Mouse (Mus musculus) intestine, embryonic 15.5 days (tissue): ENCODE measurements around the gene Cpsf4. TPM values are rescaled to one million over a fixed set of nuclear protein-coding genes. Genes with fewer than 3 reads are reported as not detected.
A peak's percentile ranks its signal among the peaks of the same experiment; 100 is the strongest.

Experiments
- ATAC-seq: fragments of 200-750 bp; cut with Nextera tagmentation; 2 replicates; pipeline ENCODE4 v1.8.0; 2017; ENCODE audit warnings: moderate TSS enrichment, moderate library complexity
- H3K27ac ChIP-seq: fragments of 300-500 bp; sonication (generic); 2 replicates; pipeline ENCODE4 v1.5.1; 2015; ENCODE audit warnings: mild to moderate bottlenecking, inconsistent platforms
- H3K27me3 ChIP-seq: fragments of 300-500 bp; sonication (generic); replicated peaks from 2 replicates; pipeline ENCODE4 v1.6.1; 2015; ENCODE audit warnings: inconsistent platforms
- H3K36me3 ChIP-seq: fragments of 300-500 bp; sonication (generic); 2 replicates; pipeline ENCODE4 v1.6.1; 2015; ENCODE audit warnings: inconsistent platforms
- H3K4me1 ChIP-seq: fragments of 300-500 bp; sonication (generic); replicated peaks from 2 replicates; pipeline ENCODE4 v1.6.1; 2015; ENCODE audit warnings: inconsistent platforms
- H3K4me2 ChIP-seq: fragments of 300-500 bp; sonication (generic); replicated peaks from 2 replicates; pipeline ENCODE4 v1.6.1; 2015; ENCODE audit warnings: mild to moderate bottlenecking, inconsistent platforms
- H3K4me3 ChIP-seq: fragments of 300-500 bp; sonication (generic); replicated peaks from 2 replicates; pipeline ENCODE4 v1.5.1; 2015; ENCODE audit warnings: inconsistent platforms
- H3K9ac ChIP-seq: fragments of 300-500 bp; sonication (generic); 2 replicates; pipeline ENCODE4 v1.6.1; 2015; ENCODE audit warnings: inconsistent platforms
- H3K9me3 ChIP-seq: fragments of 300-500 bp; sonication (generic); 2 replicates; pipeline ENCODE4 v1.6.1; 2016; ENCODE audit warnings: inconsistent platforms
- WGBS: fragments of 180-500 bp; shearing (Covaris S2); methylation state at CpG from one replicate; pipeline ENCODE4 v1.1.7; 2015; 5-methylcytosine and 5-hydroxymethylcytosine counted together
- polyA plus RNA-seq: library from polyadenylated mRNA; unstranded; fragments of >200 nt; fragmentation: Nextera tagmentation; extraction: Ambion mirVana; gene quantifications from 2 replicates; pipeline ENCODE4 v1.2.1, GENCODE M21; 2015

The Cpsf4 gene
- polyA plus RNA-seq, 1 experiment from 2014 or later = 47.1 TPM

DNA sequence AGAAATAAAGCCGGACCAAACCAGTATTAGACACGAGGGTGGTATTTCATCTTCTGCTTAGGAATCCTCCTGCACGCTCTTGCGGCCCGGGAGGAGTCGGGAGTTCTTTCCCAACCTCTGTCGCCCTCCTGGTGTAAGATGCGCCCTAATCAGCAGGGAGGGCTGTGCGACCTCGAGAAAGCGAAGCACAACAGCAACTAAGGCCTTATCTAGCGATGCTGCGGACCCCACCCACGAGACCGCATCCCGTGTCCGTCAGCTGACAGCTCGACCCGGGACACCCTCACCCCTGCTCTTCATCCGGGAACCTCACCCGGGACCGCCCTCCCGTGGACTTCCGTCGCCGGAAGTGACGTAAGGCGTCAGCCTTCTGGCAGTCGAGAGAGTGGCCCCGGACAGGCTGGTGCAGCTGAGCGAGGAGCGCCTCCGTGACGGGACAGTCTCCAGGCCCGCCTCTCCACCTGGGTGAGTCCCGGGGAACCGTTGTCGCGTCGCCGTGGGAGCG lies 64.4 kb downstream of the Cpsf4 start, which contains the start of gene Zfp655:
TSS of gene Zfp655 (plus strand) at position 349 of the 505 bp plus-strand sequence.
- Histone ChIP-seq H3K4me1 (peaks cover 6% of the 10 kb centered on the region; the same call in 1 of the 2 replicates), H3K27me3 (no peaks in the 10 kb centered on the region), H3K9me3 (no peaks in the 10 kb centered on the region), H3K9ac (peak within 1 kb of the TSS; percentile 96), H3K36me3 (peaks cover 4% of the 10 kb centered on the region), H3K27ac (peak within 1 kb of the TSS; percentile 91), H3K4me2 (peak within 1 kb of the TSS; percentile 69), H3K4me3 (peak within 1 kb of the TSS; percentile 93)
- peak; percentile 98 for ATAC-seq
- WGBS = 0% methylated on average over 42 of the region's 42 CpGs

Other genes with a start within 250 kb of the Cpsf4 start
- gene Smurf1, start 201.4 kb upstream of the Cpsf4 start, polyA plus RNA-seq = 10.7 and 11.5 TPM in 2 replicates
- not detected in 2 replicates for gene Gm4871, start 134.5 kb upstream of the Cpsf4 start, polyA plus RNA-seq
- not detected in 2 replicates for gene 1700018F24Rik, start 124.2 kb upstream of the Cpsf4 start, polyA plus RNA-seq
- 130 and 134 TPM in 2 replicates for gene Arpc1a, start 83.4 kb upstream of the Cpsf4 start, polyA plus RNA-seq
- gene Kpna7, start 83.2 kb upstream of the Cpsf4 start, polyA plus RNA-seq = 0.21 and 0.38 TPM in 2 replicates
- gene Arpc1b, start 53.0 kb upstream of the Cpsf4 start, polyA plus RNA-seq = 554 and 591 TPM in 2 replicates
- gene Pdap1, start 27.0 kb upstream of the Cpsf4 start, polyA plus RNA-seq = 77.0 and 87.1 TPM in 2 replicates
- gene Bud31, start 26.9 kb upstream of the Cpsf4 start, polyA plus RNA-seq = 176 and 185 TPM in 2 replicates
- 13.6 and 14.2 TPM in 2 replicates for gene Ptcd1, start 105 bp upstream of the Cpsf4 start, polyA plus RNA-seq
- gene Atp5j2, start 24.8 kb downstream of the Cpsf4 start, polyA plus RNA-seq = 899 and 947 TPM in 2 replicates
- 7.8 and 9.5 TPM in 2 replicates for gene Zkscan14, start 34.7 kb downstream of the Cpsf4 start, polyA plus RNA-seq
- gene Zkscan5, start 37.3 kb downstream of the Cpsf4 start, polyA plus RNA-seq = 9.7 and 10.3 TPM in 2 replicates
- 33.1 and 38.6 TPM in 2 replicates for gene Zfp655, start 64.5 kb downstream of the Cpsf4 start, polyA plus RNA-seq
- 0.36 and 0.49 TPM in 2 replicates for gene Zscan25, start 113.3 kb downstream of the Cpsf4 start, polyA plus RNA-seq
- not detected in 2 replicates for gene Cyp3a57, start 178.1 kb downstream of the Cpsf4 start, polyA plus RNA-seq